Mouse (Mus musculus) hindbrain, postnatal 0 days (tissue): Measurements from ENCODE around the gene Gm20388. TPM values are rescaled to one million over a fixed set of nuclear protein-coding genes. Genes with fewer than 3 reads are reported as not detected.

ENCODE experiments used
- ATAC-seq: fragments of 200-750 bp; cut with Nextera tagmentation; 2 replicates; pipeline ENCODE4 v1.8.0; 2017; ENCODE audit warnings: mild to moderate bottlenecking, moderate TSS enrichment, moderate library complexity
- DNase-seq: peaks from one replicate; pipeline ENCODE4 v3.0.0-alpha.2; 2015; ENCODE audit warnings: low spot score
- H3K27ac ChIP-seq: fragments of 300-500 bp; sonication (generic); 2 replicates; pipeline ENCODE4 v1.5.1; 2014; ENCODE audit warnings: mild to moderate bottlenecking
- H3K27me3 ChIP-seq: fragments of 300-500 bp; sonication (generic); 2 replicates; pipeline ENCODE4 v1.6.1; 2014; ENCODE audit warnings: low read length, mixed read lengths; ENCODE audit not compliant: insufficient read depth
- H3K36me3 ChIP-seq: fragments of 300-500 bp; sonication (generic); 2 replicates; pipeline ENCODE4 v1.6.1; 2014; ENCODE audit warnings: low read length, mixed read lengths; ENCODE audit not compliant: insufficient read depth
- H3K4me1 ChIP-seq: fragments of 300-500 bp; sonication (generic); 2 replicates; pipeline ENCODE4 v1.6.1; 2014; ENCODE audit warnings: antibody characterized with exemption, low read length, mixed read lengths; ENCODE audit not compliant: insufficient read depth
- H3K4me2 ChIP-seq: fragments of 300-500 bp; sonication (generic); 2 replicates; pipeline ENCODE4 v1.6.1; 2014; ENCODE audit warnings: low read depth, mild to moderate bottlenecking, low read length, moderate library complexity, mixed read lengths
- H3K4me3 ChIP-seq: fragments of 300-500 bp; sonication (generic); 2 replicates; pipeline ENCODE4 v1.5.1; 2014; ENCODE audit warnings: low read length
- H3K9ac ChIP-seq: fragments of 300-500 bp; sonication (generic); replicated peaks from 2 replicates; pipeline ENCODE4 v1.6.1; 2014; ENCODE audit warnings: mild to moderate bottlenecking, low read length, moderate library complexity, mixed read lengths
- H3K9me3 ChIP-seq: fragments of 300-500 bp; sonication (generic); 2 replicates; pipeline ENCODE4 v1.6.1; 2016; ENCODE audit warnings: low read length, mixed read lengths
- CTCF ChIP-seq: IDR thresholded peaks from 2 replicates; pipeline ENCODE4 v1.5.1; 2016; ENCODE audit warnings: antibody characterized with exemption, control low read depth, low read depth
- WGBS: fragments of 180-500 bp; shearing (Covaris S2); extraction: QIAGEN DNeasy Blood & Tissue Kit; methylation state at CpG from one replicate; pipeline ENCODE4 v1.1.7; 2014; 5-methylcytosine and 5-hydroxymethylcytosine counted together
- polyA plus RNA-seq: library from polyadenylated mRNA; unstranded; fragments of >200 nt; fragmentation: Nextera tagmentation; extraction: Ambion mirVana; gene quantifications from 2 replicates; pipeline ENCODE4 v1.2.1, GENCODE M21; 2015
- total RNA-seq: library from RNA; depleted of rRNA; stranded (reverse); fragments of >200 nt; gene quantifications from 2 replicates; pipeline ENCODE4 v1.2.3, GENCODE M21; 2014

The Gm20388 gene
- total and polyA plus RNA-seq, 2 experiments from 2014 or later, result 71.3 TPM; not detected in 1

GRCm38 (mm10) chr8:123342253-123342652, 3431.6 kb downstream of the Gm20388 start:
- no peak for DNase-seq
- 86% methylated on average over 8 of the region's 8 CpGs for WGBS
- H3K27me3 ChIP-seq, result no peaks in the 10 kb centered on the region
- H3K9ac ChIP-seq, result no peak overlapping the region
- no peaks in the 10 kb centered on the region for H3K36me3 ChIP-seq
- no peak for TF ChIP-seq CTCF
- H3K9me3 ChIP-seq, result no peaks in the 10 kb centered on the region
- ATAC-seq, result no peak
- no peak overlapping the region for H3K27ac ChIP-seq
- H3K4me1 ChIP-seq, result no peaks in the 10 kb centered on the region
- no peak overlapping the region for H3K4me2 ChIP-seq
- H3K4me3 ChIP-seq, result no peak overlapping the region

- no peak overlapping the region for H3K4me3 ChIP-seq
- ATAC-seq (no peak), DNase-seq (no peak)
- H3K36me3 ChIP-seq, result peaks cover 3% of the 10 kb centered on the region; the same call in 1 of the 2 replicates
- no peaks in the 10 kb centered on the region for H3K4me1 ChIP-seq
- no peaks in the 10 kb centered on the region for H3K27me3 ChIP-seq
- H3K4me2 ChIP-seq, result no peak overlapping the region
- 84% methylated on average over 7 of the region's 7 CpGs for WGBS
- no peaks in the 10 kb centered on the region for H3K9me3 ChIP-seq
- no peak overlapping the region for H3K9ac ChIP-seq
- no peak overlapping the region for H3K27ac ChIP-seq
- no peak for TF ChIP-seq CTCF
Measured at GRCm38 (mm10) chr8:123342911-123343310, 3432.3 kb downstream of the Gm20388 start.

GRCm38 (mm10) chr8:123343422-123343821, 3432.8 kb downstream of the Gm20388 start:
- Histone ChIP-seq H3K9ac (no peak overlapping the region), H3K9me3 (no peaks in the 10 kb centered on the region), H3K4me1 (no peaks in the 10 kb centered on the region), H3K27ac (no peak overlapping the region), H3K36me3 (peaks cover 5% of the 10 kb centered on the region; the same call in 1 of the 2 replicates), H3K27me3 (no peaks in the 10 kb centered on the region), H3K4me3 (no peak overlapping the region), H3K4me2 (no peak overlapping the region)
- ATAC-seq, result no peak
- no peak for DNase-seq
- WGBS, result 88% methylated on average over 12 of the region's 12 CpGs
- no peak for TF ChIP-seq CTCF

GRCm38 (mm10) chr8:123345135-123345534, 3434.5 kb downstream of the Gm20388 start:
- Histone ChIP-seq H3K4me3 (no peak overlapping the region), H3K36me3 (peaks cover 5% of the 10 kb centered on the region; the same call in 1 of the 2 replicates), H3K4me1 (no peaks in the 10 kb centered on the region)

GRCm38 (mm10) chr8:123345856-123346255, 3435.2 kb downstream of the Gm20388 start:
- no peak for DNase-seq
- H3K4me2 ChIP-seq, result no peak overlapping the region
- TF ChIP-seq CTCF, result no peak
- no peak overlapping the region for H3K9ac ChIP-seq
- H3K36me3 ChIP-seq, result peaks cover 5% of the 10 kb centered on the region; the same call in 1 of the 2 replicates
- no peaks in the 10 kb centered on the region for H3K27me3 ChIP-seq
- WGBS, result 87% methylated on average over 6 of the region's 6 CpGs
- no peak overlapping the region for H3K27ac ChIP-seq
- ATAC-seq, result no peak
- no peaks in the 10 kb centered on the region for H3K4me1 ChIP-seq
- no peak overlapping the region for H3K4me3 ChIP-seq
- H3K9me3 ChIP-seq, result no peaks in the 10 kb centered on the region

More at GRCm38 (mm10) chr8:123345135-123345534, 3434.5 kb downstream of the Gm20388 start:
- H3K27ac ChIP-seq, result no peak overlapping the region
- TF ChIP-seq CTCF, result no peak
- H3K4me2 ChIP-seq, result no peak overlapping the region
- H3K27me3 ChIP-seq, result no peaks in the 10 kb centered on the region
- H3K9me3 ChIP-seq, result no peaks in the 10 kb centered on the region
- H3K9ac ChIP-seq, result no peak overlapping the region
- WGBS, result 86% methylated on average over 8 of the region's 8 CpGs
- DNase-seq, result no peak
- no peak for ATAC-seq

- H3K4me3 ChIP-seq, result no peak overlapping the region
- no peaks in the 10 kb centered on the region for H3K27me3 ChIP-seq
- H3K4me2 ChIP-seq, result no peak overlapping the region
- ATAC-seq, result no peak
- no peaks in the 10 kb centered on the region for H3K9me3 ChIP-seq
- no peak for DNase-seq
- no peak for TF ChIP-seq CTCF
- H3K36me3 ChIP-seq, result peaks cover 5% of the 10 kb centered on the region; the same call in 1 of the 2 replicates
- WGBS, result 77% methylated on average over 2 of the region's 2 CpGs
- no peaks in the 10 kb centered on the region for H3K4me1 ChIP-seq
- H3K27ac ChIP-seq, result no peak overlapping the region
- no peak overlapping the region for H3K9ac ChIP-seq
Measured at GRCm38 (mm10) chr8:123347293-123347692, 3436.7 kb downstream of the Gm20388 start.

- Histone ChIP-seq H3K36me3 (peaks cover 5% of the 10 kb centered on the region; the same call in 1 of the 2 replicates), H3K9me3 (no peaks in the 10 kb centered on the region), H3K27ac (no peak overlapping the region), H3K4me2 (no peak overlapping the region), H3K9ac (no peak overlapping the region), H3K27me3 (no peaks in the 10 kb centered on the region), H3K4me1 (no peaks in the 10 kb centered on the region), H3K4me3 (no peak overlapping the region)
- peak; percentile 47; the same call in 1 of the 2 replicates for ATAC-seq
- peak; percentile 60 for DNase-seq
- WGBS, result 50% methylated on average over 9 of the region's 9 CpGs
- TF ChIP-seq CTCF, result no peak
Measured at GRCm38 (mm10) chr8:123348237-123348843, 3437.7 kb downstream of the Gm20388 start.
